Mouse (Mus musculus): Measurements from ENCODE around the gene Gadd45g.

Gadd45g gene

DNA sequence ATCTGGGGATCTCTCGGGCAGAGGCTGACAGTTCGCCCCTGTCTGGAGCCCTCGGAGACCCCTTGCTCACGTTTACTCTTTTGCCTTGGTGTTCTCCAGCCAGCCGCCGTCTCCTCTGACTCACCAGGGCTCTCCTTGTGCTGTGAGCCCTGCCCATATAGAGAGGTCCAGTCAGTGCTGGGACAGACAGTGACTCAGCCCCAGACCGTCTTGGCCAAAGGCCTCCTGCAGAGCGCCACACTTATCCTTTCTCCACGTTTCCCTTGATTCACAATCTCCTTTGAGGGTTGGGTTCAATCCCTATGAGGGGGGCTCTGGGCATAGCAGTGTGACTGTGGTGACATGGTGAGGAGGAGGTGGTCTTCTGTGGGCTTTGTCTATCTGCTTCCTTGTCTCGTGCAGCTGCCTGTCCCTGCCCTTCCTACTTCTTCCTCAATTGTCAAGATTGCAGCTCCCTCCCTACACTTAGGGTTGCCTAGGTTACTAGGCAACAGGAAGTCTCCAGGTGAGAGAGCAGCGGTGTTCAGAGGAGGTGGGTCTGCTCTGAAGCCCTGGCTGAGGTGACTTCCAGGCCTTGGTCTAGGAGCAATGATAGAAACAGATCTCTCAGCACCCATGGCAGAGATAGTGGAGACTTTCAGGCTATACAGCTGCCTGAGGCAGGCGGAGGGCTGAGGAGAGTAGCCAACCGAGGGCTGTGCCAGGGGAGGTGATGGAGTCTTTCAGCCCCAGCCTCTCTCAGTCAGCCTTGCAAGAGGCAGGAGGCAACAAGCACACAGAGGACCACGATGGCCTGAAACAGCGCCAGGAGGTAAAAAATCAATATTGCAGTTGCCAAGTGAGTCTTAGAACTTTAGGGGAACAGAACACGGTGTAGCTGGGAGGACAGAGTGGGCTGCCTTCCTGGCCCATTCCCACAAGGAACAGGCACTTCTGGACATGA lies 7.1 kb downstream of the Gadd45g start:
- no peak for DNase-seq (ENCODE audit: low read depth, low spot score)

DNA sequence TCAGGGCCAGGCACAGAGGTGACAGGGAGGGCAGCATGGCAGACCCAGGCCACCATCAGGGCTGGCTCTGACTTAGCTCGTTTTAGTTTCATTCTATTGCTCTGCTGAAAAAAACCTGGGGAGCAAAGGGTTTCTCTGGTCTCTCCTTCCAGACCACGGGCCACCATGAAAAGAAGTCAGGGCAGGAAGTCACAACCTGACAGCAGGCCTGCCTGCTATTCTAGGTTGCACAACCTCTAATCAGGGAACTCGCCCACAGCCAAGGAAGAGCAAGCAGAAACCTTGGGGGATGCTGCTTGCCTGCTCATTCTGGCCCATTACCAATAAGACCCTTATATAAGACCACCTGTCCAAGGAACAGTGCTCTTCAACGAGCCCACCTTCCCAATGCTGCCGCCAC lies 9.1 kb downstream of the Gadd45g start:
- no peak for DNase-seq (ENCODE audit: low read depth, low spot score)

DNA sequence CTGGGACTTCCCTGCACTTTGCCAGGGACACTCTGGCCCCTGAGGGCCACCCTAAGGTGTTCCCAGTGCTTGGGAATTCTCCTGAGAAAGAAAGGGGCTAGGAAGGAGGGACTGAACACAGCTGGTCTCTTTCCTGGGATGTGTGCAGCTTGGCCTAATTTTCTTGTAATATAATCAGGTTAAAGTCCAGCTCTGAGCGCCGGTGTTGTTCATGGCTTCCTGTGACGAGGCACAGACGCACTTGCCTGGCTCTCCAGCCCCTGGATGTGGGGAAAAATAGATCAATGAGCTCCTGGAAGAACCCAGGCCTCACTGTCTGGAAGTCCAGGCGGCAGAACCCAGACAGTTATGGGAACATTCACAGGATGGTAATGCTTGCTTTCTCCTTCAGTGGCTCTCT lies 10.7 kb downstream of the Gadd45g start:
- no peak for DNase-seq (ENCODE audit: low read depth, low spot score)

DNA sequence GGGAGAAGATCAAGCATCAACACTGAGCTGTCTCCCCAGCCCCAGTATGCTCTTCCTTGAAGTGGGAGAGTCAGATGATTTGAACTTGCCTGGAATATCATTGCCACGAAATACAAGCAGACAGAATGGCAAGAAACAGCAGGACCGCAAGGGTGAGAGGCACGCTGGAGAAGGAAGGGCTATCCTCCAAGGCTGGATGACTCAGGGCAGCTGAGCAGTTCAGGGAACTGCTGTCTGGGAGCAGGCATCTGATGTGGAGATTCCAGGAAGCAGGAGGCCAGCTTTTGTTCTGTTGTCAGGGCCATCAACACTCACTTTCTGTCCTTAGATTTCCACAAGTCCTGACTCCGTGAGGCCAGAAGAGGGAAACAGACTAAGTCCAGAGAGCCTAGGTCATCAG lies 12.0 kb downstream of the Gadd45g start:
- no peak for DNase-seq (ENCODE audit: low read depth, low spot score)

DNA sequence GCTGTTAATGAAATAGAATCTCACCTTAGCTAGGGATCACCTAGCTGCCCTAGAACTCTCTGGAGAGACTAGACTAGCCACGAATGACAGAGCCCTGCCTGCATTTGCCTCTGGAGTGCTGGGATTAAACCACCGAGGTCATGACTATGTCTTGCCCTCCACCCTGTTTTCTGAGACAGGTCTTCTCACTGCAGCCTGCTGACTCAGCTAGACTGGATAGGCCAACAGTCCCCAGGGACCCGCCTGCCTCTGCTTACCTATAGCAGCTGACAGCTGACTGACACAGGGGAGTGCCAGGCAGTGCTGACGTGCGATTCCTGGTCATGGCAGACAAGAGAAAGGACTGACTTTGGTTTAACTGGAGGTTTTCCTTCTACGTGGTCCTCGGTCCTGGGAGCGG lies 12.7 kb downstream of the Gadd45g start:
- no peak for DNase-seq (ENCODE audit: low read depth, low spot score)

DNA sequence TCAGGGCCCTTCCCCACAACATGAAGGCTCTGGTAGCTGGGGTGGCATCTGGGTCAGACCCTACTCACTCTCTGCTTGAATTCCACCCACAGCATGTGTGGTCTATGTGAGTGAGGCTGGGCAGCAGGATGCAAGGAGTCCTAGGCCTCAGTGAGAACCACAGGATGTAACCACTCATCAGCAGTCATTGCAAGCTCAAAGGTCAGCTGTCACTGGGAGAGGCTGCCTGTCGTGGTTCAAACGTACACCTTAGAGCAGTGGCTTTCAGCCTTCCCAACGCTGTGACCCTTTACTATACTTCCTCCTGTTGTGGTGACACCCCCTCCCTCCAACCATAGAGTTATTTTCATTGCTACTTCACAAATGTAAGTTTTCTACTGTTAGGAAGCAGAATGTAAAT lies 13.3 kb downstream of the Gadd45g start:
- DNase-seq (ENCODE audit: low read depth, low spot score): no peak

DNA sequence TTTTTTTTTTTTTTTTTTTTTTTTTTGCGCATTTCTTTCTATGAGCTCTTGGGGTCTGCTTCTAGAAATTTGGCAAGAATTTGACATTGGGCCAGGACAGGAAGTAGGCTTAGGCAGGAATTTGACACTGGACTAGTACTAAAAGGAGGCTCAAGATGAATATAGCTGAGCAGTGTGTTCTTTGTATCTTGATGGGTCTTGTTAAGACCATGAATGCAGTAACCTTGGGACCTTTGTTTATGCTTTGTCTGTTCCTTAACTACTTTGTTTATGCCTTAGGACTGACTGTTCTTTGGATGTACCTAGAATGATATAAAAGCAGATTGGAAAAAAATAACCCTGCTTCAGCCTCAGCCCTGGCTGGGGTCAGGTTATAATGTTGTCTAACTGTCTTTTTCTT lies 16.3 kb downstream of the Gadd45g start:
- DNase-seq (ENCODE audit: low read depth, low spot score): no peak

DNA sequence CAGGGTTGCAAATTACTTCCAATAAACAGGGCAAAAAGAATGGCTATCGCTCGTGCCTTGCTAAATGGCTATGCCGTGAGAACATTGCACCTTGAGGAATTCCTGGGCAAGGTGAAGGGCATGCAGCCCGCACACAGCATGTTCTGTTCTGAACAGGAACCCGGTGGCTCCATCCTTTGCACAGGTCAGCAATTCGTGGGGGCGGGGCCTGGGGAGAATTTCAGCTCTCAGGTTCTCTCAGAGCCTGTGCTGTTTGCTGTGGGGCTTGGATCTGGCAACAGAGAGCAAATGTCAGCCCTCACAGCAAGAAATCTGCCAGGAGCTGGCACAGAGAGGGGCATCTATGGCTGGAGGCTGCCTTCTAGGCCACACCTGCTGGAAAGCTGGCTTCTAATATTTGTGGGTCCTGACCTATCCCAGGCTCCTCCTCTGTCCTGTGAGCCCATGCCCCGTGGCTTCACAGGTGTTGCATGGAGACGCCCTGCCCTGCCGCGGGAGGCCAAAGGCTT lies 19.7 kb downstream of the Gadd45g start:
- DNase-seq (ENCODE audit: low read depth, low spot score): no peak

DNA sequence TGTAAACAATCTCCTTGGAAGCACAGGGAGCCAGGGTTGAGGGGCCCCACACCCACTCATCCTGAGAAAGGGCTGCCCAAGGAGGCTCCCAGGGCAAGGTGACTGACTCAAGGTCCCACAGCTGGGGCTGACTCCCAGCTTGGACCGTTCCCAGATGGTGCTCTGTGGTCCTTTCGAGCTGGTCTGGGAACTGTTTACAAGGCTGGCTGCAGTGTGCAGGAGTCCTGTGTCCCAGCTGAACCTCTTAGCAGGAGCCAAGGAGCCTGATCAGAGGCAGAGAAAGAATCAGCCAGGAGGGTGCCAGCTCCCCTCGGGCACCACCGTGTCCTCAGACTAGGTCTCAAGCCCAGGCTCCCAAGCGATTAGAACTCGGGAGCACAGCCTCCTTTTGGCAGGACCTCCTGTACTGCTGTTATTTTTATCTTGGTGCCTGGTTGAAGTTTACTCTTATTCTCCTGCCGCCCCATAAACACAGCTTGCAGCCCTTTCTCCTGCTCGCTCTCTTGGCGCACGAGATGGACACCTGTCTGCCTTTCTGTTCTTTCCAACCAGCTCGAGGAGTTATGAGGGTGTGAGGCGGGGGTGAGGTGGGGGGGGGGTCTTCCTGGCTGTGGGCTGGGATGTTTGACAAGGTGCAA lies 22.1 kb downstream of the Gadd45g start:
- DNase-seq (ENCODE audit: low read depth, low spot score): no peak

DNA sequence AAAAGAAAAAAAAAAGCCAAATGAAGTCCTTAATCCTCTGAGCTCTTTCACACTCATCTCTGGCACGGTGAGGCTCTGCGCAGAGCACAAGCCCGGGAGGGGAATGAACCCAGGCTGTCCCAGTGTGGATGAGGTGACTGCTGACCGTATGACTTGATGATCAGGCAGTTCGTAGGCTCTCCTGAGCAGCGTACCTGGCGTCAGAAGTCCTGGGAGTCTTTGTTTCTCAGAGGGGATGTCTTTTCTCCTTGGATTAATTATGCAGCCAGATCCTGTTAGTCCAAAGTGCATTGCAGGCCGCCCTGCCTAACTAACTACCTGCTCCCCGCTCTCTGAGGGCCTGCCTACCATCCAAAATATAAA lies 22.6 kb downstream of the Gadd45g start:
- no peak for DNase-seq (ENCODE audit: low read depth, low spot score)

DNA sequence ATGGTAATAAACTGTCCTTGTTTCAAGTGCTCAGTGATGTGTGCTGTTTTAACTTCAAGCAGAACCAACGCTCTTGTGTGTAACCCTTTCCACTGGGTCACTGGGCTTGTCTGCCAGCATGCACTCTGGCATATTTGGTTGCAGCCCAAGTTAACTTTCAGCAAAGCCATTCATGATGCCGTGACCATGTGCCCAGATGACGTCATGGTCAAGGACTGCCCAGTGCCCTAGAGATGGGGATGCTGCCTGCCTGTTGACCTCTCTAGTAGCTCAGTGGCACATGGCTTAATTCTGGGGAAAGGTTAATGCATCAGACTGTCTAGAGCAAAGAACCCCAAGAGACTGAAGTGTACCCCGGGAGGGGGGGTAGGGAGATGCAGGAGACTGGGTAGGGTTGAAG lies 24.7 kb downstream of the Gadd45g start:
- no peak for DNase-seq (ENCODE audit: low read depth, low spot score)

DNA sequence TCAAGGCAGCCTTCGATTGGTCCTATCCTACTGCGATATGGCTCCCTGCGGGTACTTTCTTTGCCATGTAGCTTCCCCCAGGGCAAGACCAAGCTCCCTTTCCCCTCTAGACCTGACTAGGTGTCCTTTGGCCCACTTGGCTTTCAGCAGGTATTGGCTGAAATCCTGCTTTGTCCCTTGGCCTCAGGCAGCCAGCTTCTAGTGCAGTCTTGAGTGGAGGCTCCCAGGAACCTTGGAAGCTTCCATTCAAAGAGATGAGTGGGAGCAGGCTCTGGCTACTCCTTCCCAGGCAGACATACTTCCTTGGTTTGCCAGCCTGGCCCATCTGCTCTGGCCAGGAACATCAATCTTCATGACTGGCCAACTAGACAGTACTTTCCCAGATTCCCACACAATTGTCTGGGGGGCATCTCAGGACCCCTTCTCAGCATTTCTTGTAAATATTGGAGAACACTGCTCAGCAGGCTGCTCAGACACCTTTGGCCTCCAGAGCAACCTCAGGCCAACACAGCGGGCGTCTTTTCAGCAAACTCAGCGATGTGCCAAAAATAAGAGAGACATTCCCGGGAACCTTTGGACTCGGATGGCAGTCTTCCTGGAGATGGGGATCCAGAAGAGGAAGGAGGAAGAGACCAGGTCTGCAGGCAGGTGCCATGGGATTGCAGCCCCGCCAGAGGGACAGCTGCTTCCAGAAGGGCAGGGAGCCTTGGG lies 25.9 kb downstream of the Gadd45g start:
- no peak for DNase-seq (ENCODE audit: low read depth, low spot score)

DNA sequence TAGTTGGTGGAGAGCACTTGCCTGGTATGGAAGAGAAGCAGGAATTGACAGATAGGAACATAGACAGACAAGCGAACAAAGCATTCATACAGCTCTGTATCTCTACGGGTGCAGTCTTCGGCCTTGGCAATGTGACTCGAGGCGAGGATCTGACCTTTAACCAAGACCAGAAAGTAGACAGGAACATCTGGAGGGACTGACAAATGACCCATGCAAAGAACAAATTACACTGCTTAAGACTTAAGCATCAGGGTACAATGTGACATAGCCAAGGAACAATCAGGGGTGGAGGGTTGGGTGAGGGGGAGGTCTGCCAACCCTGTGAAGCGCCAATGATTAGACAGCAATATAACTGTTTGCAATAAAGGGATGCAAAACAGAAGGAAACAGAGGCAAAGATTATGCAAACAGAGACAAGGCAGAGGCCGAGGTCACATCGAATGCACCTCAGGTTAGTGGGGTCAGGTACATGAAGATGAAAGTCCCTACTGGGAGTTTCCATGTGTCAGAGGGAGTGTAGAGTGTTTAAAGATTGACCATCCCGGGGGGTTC lies 26.6 kb downstream of the Gadd45g start:
- DNase-seq (ENCODE audit: low read depth, low spot score): no peak

DNA sequence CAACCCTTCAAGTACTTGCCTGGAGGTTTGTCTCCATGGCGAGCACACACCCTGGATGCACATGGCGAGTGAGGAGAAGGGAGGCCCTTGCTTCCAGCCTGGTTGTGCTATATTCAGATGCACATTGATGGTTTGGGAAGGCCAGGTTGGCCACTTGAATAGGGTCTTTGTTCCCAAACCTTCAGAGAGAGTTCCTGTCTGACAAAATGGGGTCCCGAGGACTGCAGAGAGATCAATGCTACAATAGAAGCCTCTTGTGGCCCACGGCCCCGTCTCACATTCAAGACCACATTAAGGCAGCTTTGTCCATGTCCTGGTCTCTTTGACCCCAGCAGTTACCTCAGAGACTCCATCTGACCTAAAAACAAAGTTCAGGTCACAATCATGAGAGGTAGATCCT lies 27.3 kb downstream of the Gadd45g start:
- DNase-seq (ENCODE audit: low read depth, low spot score): no peak

DNA sequence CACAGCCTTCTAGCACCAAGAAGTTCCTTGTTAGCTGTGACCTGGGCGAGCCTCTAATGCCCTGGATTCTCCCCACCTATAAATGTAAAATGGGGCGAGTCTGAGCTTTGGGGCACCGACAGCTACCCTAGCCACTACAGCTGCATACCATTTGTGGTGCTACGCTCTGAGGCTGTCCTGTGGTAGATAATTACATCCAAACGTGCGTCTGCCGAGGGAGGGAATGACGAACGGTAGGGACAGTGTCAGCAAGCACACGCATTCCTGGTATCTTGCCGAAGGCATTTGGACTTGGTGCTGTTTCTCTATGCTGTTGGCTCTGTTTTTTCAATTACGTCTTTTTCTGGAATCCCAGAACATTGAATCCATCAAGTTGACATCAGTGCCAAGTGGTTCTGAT lies 29.7 kb downstream of the Gadd45g start:
- no peak for DNase-seq (ENCODE audit: low read depth, low spot score)

DNA sequence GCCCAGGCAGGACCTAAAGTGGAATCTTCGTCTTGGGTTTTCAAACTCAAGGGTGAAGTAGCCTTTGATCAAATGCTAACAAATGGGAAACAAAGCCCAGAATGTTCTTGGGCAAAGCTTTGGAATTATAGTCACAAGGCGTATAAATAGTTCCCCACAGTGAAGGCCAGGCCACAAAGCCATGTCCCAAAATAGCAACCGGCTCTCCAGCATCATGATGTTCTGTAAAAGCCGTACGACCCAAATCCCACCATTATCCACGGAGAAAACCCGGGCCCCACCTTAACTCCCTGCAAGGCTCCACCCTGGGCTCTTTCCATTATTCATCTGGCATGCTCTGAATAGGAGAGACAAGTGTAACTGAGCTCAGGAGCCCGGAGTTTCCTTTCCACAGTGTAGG lies 32.3 kb downstream of the Gadd45g start:
- no peak for DNase-seq (ENCODE audit: low read depth, low spot score)

DNA sequence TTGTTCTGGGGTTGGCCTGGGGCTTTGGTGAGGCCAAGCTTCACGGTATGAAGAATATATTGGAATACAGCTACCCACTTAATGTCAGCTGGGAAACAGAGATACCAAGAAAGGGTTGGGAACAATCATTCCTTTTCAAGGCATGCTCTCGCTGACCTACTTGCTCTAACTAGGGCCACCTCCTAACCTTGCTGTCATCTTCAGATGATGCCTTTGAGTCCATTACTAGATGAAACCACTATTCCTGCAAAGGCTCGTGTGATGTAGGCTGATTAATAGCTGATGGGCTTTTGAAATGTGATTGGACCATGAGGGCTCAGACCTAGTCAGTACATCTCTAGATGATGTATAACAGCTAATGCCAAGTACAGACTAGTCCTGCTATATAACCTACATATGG lies 33.1 kb downstream of the Gadd45g start:
- DNase-seq (ENCODE audit: low read depth, low spot score): no peak

DNA sequence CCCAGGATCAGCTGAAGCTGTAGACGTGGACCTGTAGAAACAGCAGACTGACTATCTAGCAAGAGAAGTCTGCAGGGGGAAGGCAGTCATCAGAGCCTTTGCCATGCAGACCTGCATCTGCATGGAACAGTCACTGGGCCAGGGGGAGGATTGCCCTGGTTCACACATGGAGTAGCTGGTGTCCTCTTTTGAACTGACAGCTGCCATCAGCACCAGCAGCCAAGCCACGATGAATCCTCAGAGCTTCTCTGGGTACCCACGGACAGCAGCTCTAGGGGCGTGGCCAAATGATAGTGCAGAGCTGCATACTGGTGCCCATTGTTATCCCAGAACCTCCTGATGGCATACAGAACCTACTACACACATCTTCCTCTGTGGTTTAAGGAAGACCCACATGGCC lies 33.5 kb downstream of the Gadd45g start:
- DNase-seq (ENCODE audit: low read depth, low spot score): no peak

DNA sequence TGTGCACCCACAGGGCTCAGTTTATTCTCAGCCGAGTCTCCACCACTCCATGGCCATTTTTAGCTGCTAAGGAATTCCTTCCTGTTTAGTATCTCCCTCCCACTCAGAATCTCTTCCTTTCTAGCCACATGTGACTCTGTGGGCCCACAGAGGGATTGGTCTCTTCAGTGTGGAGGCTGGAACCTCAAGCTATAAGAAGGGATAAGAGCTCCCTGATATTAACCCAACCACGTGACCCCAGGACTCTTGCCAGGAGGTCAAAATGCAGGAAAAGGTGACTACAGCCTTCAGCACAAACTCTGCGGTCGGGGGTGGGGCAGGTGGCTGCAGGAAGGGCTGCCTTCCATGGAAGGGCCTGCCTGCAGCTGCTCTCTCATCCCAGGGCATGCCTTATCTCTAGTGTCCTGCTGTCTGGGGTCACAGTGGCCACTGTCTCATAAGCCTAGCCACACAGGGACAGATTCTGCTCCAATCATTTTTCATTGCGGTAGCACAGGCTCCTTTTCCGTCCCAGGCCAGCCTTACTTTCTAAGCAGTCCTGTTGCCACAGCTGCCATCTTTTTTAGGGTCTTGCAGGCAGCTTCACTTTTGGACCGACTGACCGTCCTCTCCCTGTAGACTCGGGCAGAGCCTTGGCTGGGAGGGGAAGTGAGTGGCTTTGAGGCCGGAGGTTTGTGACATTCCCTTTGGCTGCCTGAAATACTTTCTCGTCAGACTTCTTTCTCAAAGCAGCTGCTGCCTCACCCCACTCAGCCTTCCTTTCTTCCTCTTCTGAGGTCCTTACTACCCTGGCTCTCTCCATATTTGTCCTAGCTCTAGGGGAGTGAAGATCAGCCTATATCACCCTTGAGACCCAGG lies 35.0 kb downstream of the Gadd45g start:
- DNase-seq (ENCODE audit: low read depth, low spot score): no peak

DNA sequence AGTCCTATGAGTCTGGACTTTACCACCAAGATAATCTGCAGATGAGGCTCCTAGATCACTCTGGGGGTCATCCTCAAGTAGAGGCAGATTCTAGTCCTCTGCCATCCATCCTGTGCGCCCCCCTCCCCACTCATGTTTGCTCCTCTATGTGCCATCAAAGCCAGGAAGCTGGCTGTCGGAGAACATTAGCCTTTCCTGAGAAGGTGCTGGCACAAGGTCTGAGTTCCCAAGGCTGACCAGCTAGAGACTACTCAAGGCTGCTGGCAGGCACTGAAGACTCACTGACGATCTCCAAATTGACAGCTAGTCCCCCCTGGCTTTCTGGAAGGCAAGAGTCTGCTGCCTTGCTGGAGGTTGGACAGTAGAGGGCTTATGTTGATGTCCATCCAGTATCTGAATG lies 35.7 kb downstream of the Gadd45g start:
- no peak for DNase-seq (ENCODE audit: low read depth, low spot score)

DNA sequence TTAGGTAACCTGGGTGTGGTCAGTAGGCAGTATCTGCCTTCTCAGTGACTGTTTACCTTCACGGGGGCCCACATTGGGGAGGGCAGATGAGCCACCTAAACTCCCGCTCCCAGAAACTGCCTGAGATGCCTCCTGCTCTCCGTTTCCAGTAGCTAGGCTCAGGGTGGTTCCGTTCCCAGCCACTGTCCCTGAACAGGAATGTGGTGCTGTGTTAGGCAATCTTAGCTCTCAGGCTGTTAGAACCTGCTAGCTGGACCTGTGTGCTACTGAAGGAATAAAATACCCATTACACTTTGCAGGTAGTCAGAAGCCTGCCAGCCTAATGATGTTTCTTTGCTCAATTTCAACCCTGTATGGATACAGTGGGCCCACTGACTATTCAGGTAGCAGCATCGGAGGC lies 37.8 kb downstream of the Gadd45g start:
- DNase-seq (ENCODE audit: low read depth, low spot score): no peak
